Mouse (Mus musculus) testis, postnatal 14 days (tissue): ENCODE measurements around the gene Apba1.

Experiments used
- DNase-seq: peaks from one replicate; pipeline ENCODE4 v3.0.0; 2021; ENCODE audit warnings: low spot score

Apba1 gene

DNA sequence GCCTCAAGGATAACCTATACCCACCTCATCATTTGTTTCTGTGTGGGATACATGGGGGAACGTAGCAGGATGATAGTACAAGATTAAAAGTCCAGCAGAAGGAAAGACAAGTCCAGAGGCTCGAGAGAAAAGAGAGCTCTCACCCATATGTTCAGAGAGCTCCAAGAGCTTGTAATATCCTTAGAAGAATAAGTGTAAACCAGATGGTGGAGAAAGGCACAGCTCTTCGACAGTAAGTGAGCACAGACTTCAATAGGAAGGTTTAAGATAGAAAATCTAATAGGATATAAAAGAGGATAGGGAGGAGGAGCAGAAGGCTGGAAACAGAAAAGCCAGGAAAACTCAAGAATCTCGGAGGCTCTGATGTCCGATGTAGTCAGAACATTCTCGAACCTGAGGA lies 115.8 kb downstream of the Apba1 start:
- no peak for DNase-seq

DNA sequence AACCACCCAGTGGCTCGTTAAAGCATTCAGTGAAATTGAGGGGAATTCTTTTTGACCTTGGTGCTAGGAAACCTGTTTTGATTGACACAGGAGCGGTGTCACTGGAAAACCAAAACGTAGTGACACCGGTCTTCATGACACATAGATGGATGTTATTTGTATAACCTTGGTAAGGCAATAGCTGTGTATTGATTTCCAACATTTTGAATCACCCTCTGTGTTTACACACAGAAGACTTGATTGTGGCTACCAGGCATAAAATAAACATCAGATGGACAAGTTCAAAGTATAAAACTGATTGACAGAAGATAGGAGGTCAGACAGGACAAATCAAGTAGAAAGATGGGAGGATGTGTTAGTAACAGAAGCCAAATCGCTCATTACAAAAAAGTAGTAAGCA lies 117.1 kb downstream of the Apba1 start:
- no peak for DNase-seq

DNA sequence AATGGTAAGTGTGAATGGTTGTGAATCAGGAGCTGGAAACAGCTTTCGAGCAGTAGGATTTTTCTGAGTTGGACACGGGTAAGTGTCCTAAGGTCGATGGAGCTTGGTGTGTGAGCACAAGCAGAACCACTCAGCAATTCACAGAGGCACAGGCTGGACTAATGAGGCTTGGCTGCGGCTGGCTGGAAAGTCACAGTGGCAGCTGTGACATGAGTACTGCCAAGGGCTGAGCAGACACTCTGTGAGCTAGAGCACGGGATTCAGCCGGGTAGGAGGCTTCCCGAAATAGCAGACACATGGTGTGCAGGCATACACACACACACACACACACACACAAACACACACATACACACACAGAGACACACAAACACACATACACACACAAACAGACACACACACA lies 121.2 kb downstream of the Apba1 start:
- DNase-seq: no peak

DNA sequence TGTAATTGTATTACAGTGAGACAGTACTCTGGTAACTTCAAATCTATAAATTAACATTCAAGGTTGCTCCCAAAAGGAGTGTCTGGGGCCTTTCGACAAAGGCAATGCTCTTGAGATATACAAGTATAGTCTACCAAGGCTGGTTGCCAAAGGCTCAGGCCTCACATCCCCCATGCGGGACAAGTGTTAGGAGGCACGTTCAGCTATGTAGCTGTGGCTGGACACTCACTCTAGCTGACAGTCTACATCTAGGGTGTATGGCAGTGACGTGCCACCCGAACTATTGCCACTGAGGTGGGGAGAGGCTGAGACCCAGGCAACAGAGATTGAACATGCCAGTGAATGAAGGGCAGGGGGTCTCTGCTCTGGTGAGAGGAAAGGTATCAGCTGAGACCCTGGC lies 127.5 kb downstream of the Apba1 start:
- no peak for DNase-seq

DNA sequence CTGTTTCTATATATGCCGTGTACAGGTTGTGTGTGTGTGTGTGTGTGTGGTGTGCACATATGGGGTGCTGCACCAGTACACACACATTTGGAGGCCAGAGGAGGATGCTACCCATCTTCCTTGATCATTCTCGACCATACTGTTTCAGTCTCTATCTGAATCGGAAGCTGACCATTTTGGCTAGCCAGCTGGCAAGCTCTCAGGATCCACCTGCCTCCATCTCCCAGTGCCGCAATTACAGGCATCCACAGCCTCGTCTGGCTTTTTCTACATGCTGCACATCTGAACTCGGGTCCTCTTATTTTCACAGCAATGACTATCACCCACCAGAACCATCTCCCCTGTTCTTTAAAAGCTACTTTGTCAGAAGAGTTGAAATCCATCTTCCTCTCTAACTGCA lies 132.7 kb downstream of the Apba1 start:
- DNase-seq: no peak

DNA sequence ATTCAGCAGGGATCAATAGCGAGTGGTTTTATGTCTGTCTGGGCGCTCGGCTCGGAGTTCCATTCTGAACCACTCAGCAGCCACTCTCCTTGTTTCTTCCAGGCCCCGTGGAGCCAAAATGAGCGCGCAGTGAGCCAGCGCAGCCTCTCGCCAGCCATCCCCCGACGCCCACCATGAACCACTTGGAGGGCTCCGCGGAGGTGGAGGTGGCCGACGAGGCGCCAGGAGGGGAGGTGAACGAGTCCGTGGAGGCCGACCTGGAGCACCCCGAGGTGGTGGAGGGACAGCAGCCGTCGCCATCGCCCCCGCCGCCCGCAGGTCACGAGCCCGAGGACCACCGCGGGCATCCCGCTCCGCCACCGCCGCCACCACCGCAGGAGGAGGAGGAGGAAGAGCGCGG lies 133.9 kb downstream of the Apba1 start:
- peak; percentile 46 for DNase-seq

DNA sequence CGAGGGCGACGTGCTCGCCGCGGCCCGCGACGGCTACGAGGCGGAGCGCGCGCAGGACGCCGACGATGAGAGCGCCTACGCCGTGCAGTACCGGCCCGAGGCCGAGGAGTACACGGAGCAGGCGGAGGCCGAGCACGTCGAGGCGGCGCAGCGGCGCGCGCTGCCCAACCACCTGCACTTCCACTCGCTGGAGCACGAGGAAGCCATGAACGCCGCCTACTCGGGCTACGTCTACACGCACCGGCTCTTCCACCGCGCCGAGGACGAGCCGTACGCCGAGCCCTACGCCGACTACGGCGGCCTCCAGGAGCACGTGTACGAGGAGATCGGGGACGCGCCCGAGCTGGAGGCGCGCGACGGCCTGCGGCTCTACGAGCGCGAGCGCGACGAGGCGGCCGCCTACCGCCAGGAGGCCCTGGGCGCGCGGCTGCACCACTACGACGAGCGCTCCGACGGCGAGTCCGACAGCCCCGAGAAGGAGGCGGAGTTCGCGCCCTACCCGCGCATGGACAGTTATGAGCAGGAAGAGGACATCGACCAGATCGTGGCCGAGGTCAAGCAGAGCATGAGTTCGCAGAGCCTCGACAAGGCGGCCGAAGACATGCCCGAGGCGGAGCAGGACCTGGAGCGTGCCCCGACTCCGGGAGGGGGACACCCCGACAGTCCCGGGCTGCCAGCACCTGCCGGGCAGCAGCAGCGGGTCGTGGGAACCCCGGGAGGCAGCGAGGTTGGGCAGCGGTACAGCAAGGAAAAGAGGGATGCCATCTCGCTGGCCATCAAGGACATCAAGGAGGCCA lies 134.6 kb downstream of the Apba1 start:
- peak; percentile 86 for DNase-seq

DNA sequence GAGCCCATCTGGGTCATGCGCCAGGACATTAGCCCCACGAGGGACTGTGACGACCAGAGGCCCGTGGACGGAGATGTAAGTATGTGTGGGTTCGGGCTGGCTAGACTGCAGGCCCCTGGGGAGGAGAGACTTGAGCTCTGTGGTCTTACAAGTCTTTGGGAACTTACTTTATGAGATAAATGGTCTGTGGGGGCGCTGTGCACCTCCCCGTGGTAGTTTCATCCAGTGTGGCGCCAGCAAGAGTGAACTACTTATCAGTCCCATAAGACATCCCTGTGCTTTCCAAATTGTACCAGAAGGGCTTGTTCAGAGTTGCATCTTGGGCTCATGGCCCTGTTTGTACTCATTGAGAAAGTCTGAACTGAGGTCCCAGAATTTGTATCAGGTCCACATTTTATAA lies 135.3 kb downstream of the Apba1 start:
- DNase-seq: peak; percentile 11

DNA sequence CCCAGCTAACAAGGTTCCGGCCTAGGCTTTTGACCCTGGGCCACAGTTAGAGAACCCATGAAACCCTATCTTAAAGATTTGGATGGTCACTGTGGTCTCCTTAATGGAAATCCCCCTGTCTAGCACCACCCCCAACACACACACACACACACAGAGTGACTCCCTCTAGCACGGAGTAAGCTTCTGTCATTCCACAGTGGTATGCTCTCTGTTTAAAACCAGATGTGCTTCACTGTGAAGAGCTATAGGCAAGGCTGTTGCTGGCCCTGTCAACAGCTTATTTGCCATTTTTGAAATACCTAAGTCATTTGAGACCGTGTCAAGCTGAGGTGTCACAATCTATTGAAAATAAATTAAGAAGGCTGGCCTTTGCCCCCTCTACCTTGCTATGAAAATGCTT lies 136.1 kb downstream of the Apba1 start:
- DNase-seq: no peak

DNA sequence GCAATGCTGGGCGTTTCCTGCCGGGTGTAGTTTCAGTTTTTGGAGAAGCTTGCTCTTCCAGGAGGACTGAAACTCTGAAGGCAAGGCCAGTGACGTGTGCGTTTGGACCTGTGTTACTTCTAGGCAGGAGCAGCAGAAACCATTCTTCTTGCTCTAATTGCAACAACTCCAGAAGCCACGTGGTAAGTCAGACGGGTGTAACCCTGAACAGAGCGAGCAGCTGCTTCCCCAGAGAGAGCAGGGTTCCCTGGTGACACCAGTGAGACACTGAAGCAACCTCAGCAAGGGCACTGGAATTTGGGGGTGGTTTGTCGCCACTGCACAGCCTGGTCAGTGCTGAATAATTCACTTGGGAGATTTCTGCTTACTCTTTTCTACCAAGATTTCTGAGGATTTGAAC lies 138.2 kb downstream of the Apba1 start:
- DNase-seq: no peak

DNA sequence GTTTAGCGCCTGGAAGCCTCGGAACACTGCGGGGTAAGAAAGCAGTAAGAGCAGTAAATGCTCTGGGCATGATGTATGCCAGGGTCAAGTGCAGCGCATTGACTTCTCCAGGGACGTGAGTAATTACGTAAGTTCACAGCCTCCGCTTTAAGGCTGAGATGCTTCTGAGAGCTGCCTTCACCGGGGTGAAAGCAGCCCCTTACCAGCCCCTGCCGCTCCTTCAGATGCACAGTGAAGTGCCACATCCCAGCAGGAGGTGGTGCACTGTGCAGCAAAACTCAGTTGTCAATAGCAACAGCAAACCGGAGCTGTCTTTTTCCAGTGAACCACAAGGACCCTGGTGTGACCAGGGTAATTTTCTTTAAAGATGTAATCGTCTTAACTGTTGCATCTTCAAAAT lies 139.8 kb downstream of the Apba1 start:
- DNase-seq: no peak

DNA sequence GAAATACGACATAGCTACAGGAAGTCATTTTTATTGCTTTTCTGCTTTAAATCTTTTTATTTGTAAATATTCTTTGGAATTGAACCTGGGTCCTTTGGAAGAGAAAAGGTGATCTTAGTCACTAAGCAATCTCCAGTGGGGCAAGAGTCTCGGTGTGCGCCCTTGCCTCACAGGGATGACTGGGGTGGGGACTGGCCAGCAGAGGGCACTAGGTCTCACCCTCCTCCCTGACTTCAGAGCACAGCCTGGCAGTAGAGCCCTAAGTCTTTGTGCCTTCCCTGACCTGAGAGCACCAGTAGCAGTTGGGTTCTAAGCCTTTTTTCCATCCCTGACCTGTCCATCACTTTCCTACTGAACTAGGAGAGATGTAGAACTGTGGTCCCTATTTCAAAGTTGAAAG lies 142.5 kb downstream of the Apba1 start:
- DNase-seq: no peak

DNA sequence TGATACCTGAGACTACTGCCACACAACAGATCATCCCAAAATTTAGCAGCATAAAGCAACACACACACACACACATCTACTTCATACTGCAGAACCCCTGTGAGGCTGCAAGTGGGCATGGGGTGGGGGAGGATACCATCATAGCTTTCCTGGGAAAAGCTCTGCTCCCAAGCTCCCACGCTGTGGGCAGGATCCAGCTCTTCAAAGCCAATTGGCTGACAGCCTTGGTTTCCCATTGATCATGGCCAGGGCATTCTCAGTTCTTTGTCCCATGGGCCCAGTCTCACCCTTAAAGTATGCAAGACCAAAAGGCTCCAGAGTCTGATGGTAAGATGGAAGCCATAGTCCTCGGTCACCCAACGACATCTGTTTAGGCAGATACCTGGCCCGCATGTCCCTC lies 143.1 kb downstream of the Apba1 start:
- no peak for DNase-seq

DNA sequence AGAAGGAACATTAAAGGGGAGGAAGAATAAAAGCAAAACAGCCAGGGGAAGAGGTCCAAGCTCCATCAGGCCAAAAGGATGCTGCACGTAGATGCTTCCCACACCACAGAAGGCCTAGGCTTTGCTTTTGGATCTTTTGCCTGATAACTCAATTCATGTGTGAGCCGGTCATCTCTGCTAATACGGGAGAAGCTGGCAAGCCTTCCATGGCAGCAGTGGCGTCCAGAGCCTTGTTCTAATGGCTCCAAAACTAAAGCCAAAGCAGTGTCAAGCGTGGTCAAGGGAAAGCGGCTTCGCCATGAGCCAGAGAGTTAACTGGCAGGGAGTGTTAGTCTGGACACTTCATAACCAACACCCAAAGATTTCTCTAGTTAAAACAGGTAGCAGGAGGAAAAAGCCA lies 144.4 kb downstream of the Apba1 start:
- no peak for DNase-seq

DNA sequence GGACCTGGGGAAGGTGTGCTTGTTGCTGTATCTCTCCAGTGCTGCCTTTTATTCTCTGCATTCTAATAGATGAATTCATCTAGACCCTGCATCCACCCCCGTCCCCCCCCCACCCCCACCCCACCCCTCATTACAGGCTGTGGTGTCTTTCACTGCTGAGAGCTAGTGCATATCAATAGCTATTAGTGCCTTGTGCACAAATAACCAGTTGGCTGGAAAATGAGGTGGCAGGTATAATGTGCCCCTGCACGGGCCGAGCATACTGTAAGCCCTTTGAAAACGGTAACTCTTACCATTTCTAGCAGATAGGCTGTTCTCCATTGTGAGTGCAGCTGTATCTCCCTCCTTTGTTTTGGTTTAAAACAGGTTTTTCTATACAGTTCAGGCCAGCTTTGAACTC lies 146.2 kb downstream of the Apba1 start:
- DNase-seq: no peak

DNA sequence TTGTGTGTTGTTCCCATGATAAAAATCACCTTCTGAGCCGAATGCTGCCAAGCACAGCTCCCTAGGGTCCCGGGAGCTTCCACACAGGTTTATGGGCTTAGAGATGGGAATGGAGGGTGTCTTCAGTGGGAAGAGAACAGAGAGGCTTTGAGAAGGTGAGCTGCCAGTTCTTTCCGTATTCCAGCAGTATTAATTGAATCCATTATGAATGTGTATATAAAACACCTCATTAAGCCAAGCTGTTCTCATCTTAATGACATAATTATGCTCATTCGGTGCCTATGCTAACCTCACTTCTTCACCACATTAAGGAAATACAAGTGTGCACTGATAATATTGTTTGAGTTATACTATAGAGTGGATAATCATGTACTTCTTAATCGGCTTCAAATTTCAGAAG lies 147.1 kb downstream of the Apba1 start:
- DNase-seq: no peak

DNA sequence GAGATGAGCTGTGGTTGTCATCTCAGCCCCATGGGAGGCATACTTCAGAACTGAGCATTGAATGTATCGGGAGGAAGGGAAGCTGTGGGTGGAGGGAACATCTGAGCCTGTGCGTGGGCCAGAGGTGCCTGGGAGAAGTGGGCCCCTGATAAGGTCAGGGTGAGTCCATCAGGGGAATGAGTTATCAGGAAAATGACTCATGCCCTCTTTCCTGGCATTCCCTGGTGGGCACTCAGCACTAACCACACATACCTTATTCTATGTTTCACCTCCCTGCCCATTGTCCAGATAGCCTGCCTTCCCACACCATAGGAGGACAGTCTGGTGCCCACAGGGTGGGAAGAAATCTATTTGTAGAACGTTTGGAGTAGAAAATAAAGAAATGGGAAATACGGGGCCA lies 151.7 kb downstream of the Apba1 start:
- DNase-seq: no peak

DNA sequence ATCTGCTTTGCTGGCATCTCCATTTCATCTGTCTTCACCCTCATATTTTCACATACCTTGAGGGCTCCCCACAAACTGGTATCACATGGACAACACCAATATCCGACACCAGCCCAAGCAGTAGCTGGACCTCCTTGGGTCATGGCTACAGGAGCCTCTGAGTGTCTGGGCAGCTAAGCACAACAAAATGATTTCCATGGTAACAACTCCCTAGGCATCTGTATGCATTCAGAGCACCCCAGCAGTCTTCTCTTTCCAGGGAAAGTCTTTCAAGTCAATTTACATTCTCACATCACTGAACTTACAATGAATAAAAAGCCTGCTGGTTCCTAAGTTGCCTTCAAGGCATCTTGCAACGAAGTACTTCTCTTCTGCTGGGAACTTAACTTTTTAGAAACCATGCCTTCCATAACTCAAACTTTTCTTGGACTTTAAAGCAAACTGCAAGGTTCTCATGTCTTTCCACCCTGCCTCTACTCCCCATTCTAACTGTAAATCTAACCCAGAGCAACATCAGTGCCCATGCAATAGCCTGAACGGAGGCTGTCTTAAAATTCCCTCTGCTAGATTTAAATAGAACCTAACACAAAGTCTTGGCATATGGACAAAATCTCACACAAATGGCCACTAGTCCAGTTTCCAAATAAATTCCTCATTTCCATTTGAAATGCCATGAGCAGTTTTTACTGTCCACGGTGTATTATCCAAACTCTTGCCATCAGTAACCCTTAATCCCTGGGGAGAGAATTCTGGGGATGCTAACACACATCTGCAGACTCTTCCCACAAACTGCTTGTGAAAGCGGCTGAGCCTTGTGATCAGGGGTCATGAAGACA lies 160.9 kb downstream of the Apba1 start:
- no peak for DNase-seq

DNA sequence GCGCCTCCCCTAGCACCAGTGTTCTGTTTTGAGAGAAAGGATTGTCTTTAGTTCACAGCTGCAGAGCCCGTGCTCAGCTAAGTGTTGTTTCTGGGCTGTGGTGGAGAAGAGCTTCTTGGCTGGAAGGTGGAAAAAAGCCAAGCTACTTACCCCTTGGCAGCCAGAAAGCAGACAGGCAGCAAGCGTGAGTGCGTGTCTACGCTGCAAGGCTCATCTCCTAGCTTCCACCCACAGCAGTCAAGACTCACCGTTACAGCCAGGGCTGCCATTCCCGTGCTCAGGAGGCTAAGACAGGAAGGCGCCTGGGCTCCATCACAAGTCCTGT lies 161.5 kb downstream of the Apba1 start:
- DNase-seq: no peak

DNA sequence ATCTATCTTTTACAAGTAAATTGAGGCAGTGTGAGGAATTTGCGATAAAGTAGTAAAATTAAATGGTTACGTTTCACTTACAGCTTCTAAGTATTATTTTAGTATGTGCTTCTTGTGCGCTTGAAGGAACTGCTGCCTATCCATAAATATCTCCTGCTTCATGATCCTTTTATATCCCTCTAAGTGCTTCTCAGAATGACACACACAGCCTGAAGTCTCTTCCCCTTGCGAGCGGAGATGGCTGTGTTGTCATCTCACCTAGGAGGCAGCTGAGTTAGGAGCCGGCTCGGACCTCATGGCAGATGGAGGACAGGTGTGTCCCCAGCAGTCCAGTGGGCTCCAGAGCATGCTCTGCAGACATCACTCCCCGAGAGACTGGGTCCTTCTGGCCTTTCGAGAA lies 163.9 kb downstream of the Apba1 start:
- DNase-seq: no peak

DNA sequence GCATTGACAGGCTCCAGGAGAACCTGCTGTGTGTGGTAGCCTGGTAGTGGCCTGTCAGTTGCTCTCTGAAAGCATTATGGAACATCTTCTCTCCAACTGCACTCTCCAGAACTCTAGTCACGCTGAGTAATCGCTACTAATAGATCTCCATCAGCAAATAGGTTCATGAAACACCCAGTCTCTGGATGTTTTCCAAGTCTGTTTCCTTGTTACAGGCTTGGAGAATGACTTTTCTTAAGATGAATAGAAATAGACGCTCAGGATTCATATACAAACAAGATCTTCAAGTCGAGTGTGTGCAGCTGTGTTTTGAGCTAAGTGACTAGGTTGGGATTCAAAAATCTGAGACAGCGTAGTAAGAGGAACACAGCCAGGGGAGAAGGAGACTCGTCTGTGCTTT lies 165.4 kb downstream of the Apba1 start:
- no peak for DNase-seq

DNA sequence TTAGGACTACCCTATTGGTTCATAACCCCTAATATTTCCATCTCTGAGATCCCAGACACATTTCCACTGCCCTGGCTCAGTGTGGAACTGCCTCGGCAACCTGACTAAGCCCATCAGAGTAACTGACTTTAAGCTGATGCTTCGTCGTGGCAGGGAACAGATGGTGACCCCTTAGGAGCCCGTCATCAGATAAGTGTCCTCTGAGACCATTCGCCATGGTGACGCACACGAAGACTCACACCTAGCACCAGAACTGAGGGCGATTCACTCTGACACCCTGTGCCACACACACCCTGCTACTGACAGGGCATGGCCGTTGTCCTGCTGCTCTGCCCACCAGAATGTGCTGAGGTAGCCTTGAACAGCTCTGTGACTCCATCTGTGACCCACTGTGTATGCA lies 166.1 kb downstream of the Apba1 start:
- DNase-seq: no peak

DNA sequence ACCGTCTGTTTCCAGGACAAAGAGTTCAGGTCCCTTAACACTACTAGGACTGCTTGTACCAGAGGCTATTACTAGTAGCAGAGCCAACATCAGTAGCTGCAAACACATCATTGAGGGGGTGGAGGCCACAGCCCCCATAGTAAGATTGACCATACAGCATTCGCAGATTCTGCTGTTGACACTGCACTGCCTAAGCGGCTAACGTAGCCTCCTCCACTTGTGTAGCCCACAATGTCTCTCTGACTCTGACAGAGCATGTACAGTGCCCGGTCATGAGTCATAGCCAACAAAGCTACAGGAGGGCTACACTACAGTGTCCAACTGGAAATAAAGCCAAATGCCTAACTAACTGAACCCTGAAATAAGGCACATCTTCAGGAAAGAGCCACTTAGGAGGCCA lies 166.9 kb downstream of the Apba1 start:
- DNase-seq: no peak

DNA sequence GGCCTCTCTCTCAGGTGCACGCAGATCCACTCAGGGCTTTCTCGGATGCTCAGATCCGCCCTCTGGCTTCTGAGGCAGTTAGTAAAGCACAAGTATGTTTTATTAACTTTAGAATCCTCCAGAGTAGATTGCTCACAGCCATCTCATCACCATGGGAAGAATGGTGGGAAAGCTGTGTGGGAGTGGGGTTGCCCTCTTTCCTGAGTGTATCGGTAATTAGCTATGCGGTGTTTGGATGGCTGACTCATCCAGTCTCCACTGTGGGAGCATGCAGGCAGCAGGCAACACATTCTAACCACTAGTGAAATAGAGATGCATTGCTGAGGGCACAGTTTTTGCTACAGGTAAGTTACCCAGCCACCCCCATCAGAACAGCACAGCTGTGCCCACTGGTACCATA lies 172.1 kb downstream of the Apba1 start:
- DNase-seq: no peak
